17 mouse cellular contexts compared by ENCODE assay signal in the genomic region with DNA sequence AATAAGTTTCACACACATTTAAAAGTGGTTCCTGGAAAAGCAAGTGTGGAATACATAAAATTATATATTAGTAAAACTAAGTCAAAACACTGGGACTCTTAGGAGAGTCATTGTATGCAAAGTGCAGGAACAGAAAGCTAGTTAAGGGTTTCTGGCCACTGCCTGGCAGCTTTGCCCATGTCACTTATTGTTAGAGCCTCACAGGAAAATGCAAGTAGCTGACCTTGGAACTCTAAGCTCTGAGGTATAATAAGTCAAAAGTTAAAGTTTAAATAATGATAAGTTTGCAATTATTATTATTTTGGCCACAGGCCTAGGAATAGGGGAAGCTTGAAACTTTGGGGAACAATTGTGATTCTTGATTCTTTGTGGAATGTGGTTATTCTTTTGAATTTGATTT.
"Had no signal": no experiment of that assay in that cellular context is flagged by ENCODE, and none has a peak within 500 bp of the region (broad histone marks: within the 10 kb centered on the region; RNA-seq: fewer than 3 reads in every experiment).

No protein-coding gene starts in this region.

- H3K36me3 ChIP-seq: lung, embryonic 15.5 days; midbrain, embryonic 13.5 days; midbrain, embryonic 15.5 days; neural tube, embryonic 12.5 days; stomach, embryonic 15.5 days had no signal

- H3K4me1 ChIP-seq: lung, embryonic 15.5 days; megakaryocyte, embryonic 14.5 days; midbrain, embryonic 13.5 days; midbrain, embryonic 15.5 days; neural tube, embryonic 12.5 days; stomach, embryonic 15.5 days had no signal

- DNase-seq: lung, adult 2 months; lung, postnatal 14 days; lung, postnatal 36 days; right cerebral cortex, postnatal 14 days; thymus, adult 2 months; thymus, postnatal 25 days; thymus, postnatal 4 days had no signal

- H3K4me2 ChIP-seq: lung, embryonic 15.5 days; midbrain, embryonic 11.5 days; midbrain, embryonic 13.5 days; midbrain, embryonic 15.5 days; neural tube, embryonic 12.5 days; stomach, embryonic 15.5 days had no signal

- H3K27me3 ChIP-seq: lung, embryonic 15.5 days; megakaryocyte, embryonic 14.5 days; midbrain, embryonic 13.5 days; midbrain, embryonic 15.5 days; neural tube, embryonic 12.5 days; stomach, embryonic 15.5 days had no signal

- H3K9ac ChIP-seq: lung, embryonic 15.5 days; midbrain, embryonic 13.5 days; midbrain, embryonic 15.5 days; neural tube, embryonic 12.5 days; stomach, embryonic 15.5 days had no signal

- ATAC-seq: lung, postnatal 0 days; midbrain, embryonic 13.5 days; midbrain, embryonic 15.5 days had no signal

- H3K4me3 ChIP-seq: lung, embryonic 15.5 days; midbrain, embryonic 13.5 days; midbrain, embryonic 15.5 days; neural tube, embryonic 12.5 days; stomach, embryonic 15.5 days had no signal

- H3K27ac ChIP-seq: lung, embryonic 15.5 days; macrophage; midbrain, embryonic 13.5 days; midbrain, embryonic 15.5 days; neural tube, embryonic 12.5 days; stomach, embryonic 15.5 days; stomach, postnatal 0 days had no signal

- H3K9me3 ChIP-seq: lung, embryonic 15.5 days; megakaryocyte, embryonic 14.5 days; midbrain, embryonic 15.5 days; neural tube, embryonic 12.5 days; stomach, embryonic 15.5 days had no signal
